Mouse (Mus musculus) cerebellum, postnatal 25 days (tissue): ENCODE results near the gene Cenpm.

Experiments used
- DNase-seq, 2 experiments: peaks; one replicate each; pipeline ENCODE4 v3.0.0; 2021; ENCODE audit warnings: mixed read lengths in 2 of 2

Gene Cenpm

GRCm38 (mm10) chr15:82243311-82243710 lies 1.2 kb downstream of the Cenpm start:
- DNase-seq: no peak

GRCm38 (mm10) chr15:82236565-82236964 lies 8.0 kb downstream of the Cenpm start:
- peak; percentile 94 to 98 for DNase-seq

DNA sequence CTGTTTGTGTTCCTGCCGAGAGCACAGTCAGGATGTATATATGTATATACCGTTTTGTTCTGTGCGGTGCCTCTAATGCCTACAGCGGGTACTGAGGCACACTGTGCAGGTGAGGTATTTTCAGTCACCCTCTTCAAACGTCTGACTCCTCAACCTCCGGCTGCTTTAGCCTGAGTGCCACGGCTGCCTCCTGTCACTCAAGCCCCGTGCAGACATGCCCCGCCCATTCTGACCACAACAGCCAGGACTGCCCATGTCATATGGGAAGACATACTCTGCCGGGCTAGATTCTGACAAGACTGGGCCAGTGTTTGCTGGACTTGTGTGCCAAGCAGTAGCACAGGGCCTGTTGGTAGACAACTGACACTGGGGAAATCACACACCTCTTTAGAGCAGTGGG lies 8.9 kb downstream of the Cenpm start:
- no peak for DNase-seq

DNA sequence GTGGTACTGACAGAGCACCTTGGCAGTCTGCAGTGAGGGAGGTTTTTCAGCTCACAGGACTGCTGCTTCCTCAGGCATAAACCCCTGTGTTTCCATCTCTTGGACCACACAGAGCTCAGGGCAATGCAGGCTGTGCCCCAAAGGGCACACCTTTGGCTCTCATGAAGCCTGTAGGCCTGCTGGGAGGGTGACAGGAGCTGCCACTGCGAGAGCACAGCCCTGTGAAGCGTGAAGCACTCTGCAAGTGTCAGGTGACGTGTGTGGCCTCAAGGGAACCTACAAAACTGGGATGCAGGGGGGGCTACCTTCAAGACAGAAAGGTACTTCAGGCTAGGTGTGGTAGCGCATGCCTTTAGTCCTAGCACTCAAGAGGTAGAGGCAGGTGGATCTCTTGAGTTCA lies 11.9 kb downstream of the Cenpm start:
- DNase-seq: no peak

GRCm38 (mm10) chr15:82231591-82232378 lies 12.8 kb downstream of the Cenpm start:
- DNase-seq: peak; percentile 92 to 94

GRCm38 (mm10) chr15:82231100-82231499 lies 13.4 kb downstream of the Cenpm start:
- no peak for DNase-seq

DNA sequence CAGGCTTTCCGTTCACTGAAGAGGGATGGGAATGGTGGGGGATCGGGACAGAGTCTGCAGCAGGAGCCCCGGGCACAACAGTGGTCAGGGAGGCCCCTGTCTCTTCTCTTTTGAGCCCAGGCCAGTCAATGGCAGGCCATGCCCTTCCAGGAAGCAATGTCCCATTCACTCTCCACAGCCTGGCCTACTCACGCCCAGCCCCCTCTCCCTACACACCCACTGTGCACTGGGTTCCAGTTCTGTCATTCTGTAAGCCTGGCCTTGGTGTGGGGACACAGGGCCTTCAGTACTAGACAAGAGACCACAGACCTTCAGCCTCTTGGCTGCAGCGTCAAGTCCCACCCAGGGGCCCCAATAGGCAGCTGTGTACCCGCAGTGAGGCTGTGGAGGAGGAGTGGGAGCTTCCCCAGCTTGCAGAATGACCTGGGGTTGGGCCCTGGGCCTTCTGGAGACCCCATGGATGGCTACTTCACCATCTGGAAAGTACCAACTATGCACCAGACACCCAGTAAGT lies 14.4 kb downstream of the Cenpm start:
- no peak for DNase-seq

DNA sequence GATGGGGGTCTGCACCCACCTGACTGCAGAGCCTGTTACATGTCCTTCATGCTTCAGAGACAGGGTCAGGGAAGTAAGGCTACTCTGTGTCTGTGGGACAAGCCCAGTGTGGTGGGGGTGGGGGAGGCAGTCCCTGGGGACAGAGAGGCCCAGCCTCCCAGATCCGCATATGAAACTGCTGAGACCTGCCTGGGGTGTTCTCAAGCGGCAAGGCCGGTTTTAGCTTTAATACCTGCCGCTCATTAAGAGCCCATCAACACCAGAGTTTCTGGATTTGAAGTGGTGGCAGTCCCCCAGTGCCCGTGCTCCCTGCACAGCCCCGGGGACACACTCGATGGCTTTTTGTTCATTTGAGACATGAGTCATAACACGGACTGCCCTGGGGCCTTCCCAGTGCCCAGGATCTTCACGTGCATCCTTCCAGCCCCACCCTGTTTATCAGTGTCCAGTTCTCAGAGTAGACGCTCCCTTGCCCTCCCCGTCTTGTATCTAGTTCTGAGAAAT lies 15.0 kb downstream of the Cenpm start:
- no peak for DNase-seq

DNA sequence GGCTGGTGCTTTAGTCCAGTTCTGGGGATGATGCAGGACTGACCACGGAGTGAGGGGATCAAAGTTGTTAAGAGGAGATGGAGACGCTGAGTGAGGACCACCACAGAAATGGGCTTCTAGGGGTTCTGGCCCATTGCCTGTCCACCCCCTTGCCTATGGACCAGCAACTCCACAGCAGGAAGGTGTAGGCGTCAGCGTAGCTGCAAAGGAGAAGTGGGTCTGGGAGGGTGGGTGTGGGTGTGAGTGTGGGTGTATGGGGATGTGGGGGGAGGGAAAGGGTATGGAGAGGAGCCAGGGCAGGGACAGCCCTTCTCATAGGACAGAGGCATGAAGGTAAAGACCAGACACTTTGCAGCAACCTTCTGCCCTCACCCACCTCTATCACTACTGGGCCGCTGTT lies 18.8 kb downstream of the Cenpm start:
- no peak for DNase-seq

DNA sequence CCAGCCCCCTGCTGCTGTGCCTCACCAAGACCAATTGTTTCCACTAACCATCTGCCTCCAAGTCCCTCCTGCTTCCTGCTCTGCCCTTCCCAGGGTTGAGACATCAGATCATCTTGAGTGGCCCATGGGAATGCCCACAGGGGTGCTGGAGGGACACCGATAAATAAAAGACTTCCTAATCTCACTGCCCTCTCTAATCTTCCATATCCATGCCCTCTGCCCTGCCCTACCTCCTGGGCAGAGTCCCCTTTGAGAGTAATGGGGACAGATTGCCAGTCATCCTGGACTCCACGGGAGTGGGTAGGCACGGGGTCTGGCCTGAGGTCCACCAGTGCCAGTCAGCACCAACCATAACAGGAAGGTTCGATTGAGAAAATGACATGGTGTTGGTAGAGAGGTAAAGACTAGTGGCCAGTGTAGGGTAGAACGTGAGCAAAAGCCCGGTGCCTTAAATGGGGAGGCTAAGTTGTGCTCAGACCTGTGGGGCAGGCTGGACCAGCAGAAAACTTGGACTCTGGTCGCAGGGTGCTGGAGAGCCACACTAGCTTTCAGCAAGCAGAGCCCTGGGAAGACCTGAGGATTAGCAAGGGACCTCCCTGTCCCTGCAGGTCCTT lies 19.8 kb downstream of the Cenpm start:
- DNase-seq: no peak

DNA sequence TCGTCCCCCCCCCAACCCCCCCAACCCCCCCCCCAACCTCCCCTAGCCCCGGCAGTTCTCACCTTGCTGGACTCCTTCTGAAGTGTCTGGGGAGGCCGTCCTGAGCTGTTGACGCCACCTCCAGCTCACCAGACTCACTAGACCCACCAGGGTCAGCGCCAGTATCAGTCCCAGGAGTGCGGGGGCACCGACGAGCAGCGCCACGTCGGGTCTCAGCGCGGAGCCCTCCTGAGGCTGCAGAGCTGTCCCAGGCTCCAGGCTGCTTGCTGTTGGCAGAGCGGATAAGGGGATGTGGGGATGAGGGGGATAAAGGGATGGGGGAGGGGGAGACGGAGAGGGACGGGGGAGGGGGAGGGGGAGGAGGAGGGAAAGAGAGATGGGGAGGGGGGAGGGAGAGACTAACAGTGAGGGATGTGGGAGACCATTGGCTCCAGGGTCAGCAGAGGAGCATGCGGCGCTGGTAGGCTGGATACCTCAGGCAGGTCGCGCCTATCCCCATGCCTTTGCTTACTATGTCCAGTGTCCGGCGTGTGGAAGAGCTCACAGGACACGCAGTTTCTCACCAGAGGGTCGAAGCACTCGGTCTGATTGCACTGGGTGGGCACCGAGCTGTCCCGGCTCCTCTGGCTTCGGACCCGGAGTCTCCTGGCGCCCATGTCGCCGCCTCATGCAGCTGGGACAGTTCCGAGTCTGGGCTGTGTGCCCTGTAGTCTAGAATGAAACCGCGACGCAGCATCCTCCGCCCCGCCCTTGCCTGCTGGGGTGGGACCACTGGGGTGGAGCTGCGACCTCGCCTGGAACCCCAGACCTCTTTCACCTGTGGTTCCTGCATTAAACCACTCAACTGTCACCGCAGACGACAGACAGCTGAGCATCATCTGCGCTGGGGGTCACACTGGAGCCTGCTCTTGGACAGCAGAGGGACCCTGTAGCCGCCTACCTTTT lies 20.6 kb downstream of the Cenpm start, which contains the start of gene Tnfrsf13c:
Gene Tnfrsf13c, minus strand, starts transcription at position 713 of the 945 bp plus-strand sequence.
- DNase-seq: peak; percentile 46 to 50

GRCm38 (mm10) chr15:82223251-82223650 lies 21.3 kb downstream of the Cenpm start:
- no peak for DNase-seq

DNA sequence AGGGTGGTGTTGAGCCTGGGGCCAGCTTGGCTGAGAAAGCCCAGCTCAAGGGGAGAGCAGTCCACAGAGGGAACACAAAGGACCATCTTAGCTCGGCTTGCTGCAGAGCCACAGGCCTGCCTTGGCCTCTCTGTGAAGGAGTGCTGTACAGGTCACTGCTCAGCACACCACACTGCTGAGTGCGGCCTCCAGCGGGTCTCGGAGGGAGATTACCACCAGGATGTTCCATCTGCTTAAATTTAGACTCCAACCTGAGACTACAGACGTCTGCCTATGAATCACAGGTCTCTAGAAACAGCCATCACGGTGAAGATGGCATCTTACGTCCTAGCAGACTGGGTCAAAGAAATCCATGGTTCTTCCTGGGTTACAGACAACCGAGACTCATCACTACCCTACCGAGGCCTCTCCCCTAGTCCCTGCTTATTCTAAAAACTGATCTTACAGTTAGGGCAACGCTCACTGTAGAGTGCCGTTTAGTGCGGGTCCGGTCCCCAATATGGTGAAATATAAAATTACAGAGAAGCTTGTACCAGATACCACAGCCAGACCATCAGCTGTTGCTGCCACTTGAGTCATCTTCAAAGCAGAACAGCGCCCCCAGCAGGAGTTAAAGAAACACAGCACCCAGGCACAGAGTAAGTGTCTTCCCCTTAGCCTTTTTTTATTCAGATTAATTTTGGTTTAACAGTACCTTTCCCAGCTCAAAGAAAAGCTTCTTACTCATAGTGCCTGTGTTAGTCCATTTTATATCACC lies 23.3 kb downstream of the Cenpm start:
- DNase-seq: no peak

DNA sequence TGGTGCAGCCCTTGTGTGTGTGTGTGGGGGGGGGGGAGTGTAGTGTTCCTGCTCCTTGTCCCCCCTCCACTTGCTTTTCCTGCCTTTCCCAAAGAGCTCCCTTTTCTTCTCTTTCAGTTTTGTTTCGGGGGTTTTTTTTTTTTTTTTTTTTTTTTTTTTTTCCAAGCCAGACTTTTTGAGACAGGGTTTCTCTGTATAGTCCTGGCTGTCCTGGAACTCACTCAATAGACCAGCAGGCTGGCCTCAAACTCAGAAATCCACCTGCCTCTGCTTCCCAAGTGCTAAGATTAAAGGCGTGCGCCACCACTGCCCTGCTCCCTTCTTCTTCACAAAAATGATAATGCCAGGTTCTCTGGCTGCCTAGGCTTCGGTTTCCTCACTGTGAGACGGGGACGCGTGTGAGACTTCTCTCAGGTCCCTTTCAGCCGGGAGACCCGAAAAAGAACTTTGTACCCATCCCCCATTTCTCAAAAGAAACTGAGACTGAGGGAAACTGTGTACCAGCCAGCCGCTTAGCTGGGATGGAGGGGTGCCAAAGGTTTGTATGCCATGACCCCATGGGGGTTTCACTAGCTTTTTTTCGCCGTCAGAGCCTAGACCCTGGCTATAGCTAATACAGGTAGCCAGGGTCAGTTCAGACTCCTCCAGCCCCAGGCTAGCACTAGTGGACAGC lies 24.4 kb downstream of the Cenpm start:
- DNase-seq: no peak

- DNase-seq: no peak
These were observed 25.5 kb downstream of the Cenpm start for GRCm38 (mm10) chr15:82218778-82219666.

DNA sequence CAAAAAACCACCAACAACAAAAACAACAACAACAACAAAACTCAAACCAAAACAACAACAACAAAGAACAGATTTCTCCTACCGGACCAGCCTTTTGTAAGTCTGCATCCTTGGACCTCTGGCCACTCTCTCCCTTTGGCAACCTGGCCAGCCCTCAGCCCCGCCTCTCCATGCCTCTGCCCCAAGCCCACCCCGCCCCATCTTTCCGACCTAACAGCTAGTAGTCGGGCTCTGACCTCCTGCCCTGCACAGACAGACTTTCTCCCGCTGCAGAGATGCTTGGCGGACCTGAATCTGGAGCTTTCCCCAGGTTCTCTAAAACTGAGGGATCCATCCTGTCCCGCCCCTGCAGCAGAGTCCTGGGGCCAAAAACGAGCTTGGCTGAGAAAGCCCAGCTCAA lies 26.6 kb downstream of the Cenpm start:
- no peak for DNase-seq

- no peak for DNase-seq
These were observed 27.5 kb downstream of the Cenpm start for GRCm38 (mm10) chr15:82217039-82217438.

GRCm38 (mm10) chr15:82216142-82216827 lies 28.3 kb downstream of the Cenpm start:
- DNase-seq: peak; percentile 57 to 70

GRCm38 (mm10) chr15:82215332-82216046 lies 29.1 kb downstream of the Cenpm start:
- DNase-seq: peak; percentile 66 to 74
